Mouse (Mus musculus) midbrain, embryonic 15.5 days (tissue): Measurements from ENCODE around the gene Ces1d. TPM values are rescaled to one million over a fixed set of nuclear protein-coding genes. Genes with fewer than 3 reads are reported as not detected.
"Not testable (repeated sequence)": the region's sequence is repeated elsewhere in the genome, so short reads cannot be mapped to it uniquely, and the experiment has no call there.

Experiments used
- ATAC-seq: fragments of 200-750 bp; cut with Nextera tagmentation; replicated peaks from 2 replicates; pipeline ENCODE4 v1.8.0; 2017; ENCODE audit warnings: moderate TSS enrichment
- H3K27ac ChIP-seq: fragments of 300-500 bp; sonication (generic); 2 replicates; pipeline ENCODE4 v1.5.1; 2015; ENCODE audit warnings: mild to moderate bottlenecking, inconsistent platforms
- H3K27me3 ChIP-seq: fragments of 300-500 bp; sonication (generic); replicated peaks from 2 replicates; pipeline ENCODE4 v1.6.1; 2015; ENCODE audit warnings: inconsistent platforms
- H3K36me3 ChIP-seq: fragments of 300-500 bp; sonication (generic); replicated peaks from 2 replicates; pipeline ENCODE4 v1.6.1; 2015; ENCODE audit warnings: inconsistent platforms
- H3K4me1 ChIP-seq: fragments of 300-500 bp; sonication (generic); 2 replicates; pipeline ENCODE4 v1.6.1; 2015; ENCODE audit warnings: inconsistent platforms
- H3K4me2 ChIP-seq: fragments of 300-500 bp; sonication (generic); 2 replicates; pipeline ENCODE4 v1.6.1; 2015; ENCODE audit warnings: inconsistent platforms, mild to moderate bottlenecking, moderate library complexity
- H3K4me3 ChIP-seq: fragments of 300-500 bp; sonication (generic); 2 replicates; pipeline ENCODE4 v1.5.1; 2015; ENCODE audit warnings: mild to moderate bottlenecking, inconsistent platforms
- H3K9ac ChIP-seq: fragments of 300-500 bp; sonication (generic); 2 replicates; pipeline ENCODE4 v1.6.1; 2015; ENCODE audit warnings: mild to moderate bottlenecking, inconsistent platforms
- H3K9me3 ChIP-seq: fragments of 300-500 bp; sonication (generic); 2 replicates; pipeline ENCODE4 v1.6.1; 2016; ENCODE audit warnings: inconsistent platforms
- WGBS: fragments of 180-500 bp; shearing (Covaris S2); methylation state at CpG from one replicate; pipeline ENCODE4 v1.1.7; 2015; ENCODE audit warnings: mixed read lengths; 5-methylcytosine and 5-hydroxymethylcytosine counted together
- polyA plus RNA-seq: library from polyadenylated mRNA; unstranded; fragments of >200 nt; fragmentation: Nextera tagmentation; extraction: Ambion mirVana; gene quantifications from 2 replicates; pipeline ENCODE4 v1.2.1, GENCODE M21; 2015

Gene Ces1d
- polyA plus RNA-seq, 1 experiment from 2014 or later: 0.25 TPM

DNA sequence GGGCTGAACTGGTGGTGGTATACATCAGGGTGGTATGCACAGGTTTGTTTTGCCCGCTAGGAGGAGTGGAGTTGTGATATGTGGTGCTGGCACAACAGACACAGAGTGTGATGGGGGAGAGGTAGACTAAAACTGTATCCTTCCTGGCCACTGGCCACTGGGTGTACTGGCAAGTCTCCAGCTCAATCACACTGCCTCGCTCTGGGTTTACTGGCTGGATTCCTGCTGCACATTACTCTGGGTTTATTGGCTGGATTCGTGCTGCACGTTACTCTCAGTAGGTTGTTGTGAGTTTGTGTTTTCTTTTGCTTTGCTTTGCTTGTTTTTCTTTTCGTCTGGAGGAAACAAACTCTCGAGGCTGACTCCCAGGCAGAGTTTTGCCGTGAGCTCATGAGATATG, 1.5 kb upstream of the Ces1d start:
- H3K9me3 ChIP-seq, H3K36me3 ChIP-seq, H3K4me3 ChIP-seq, ATAC-seq, H3K27ac ChIP-seq, H3K27me3 ChIP-seq, H3K4me1 ChIP-seq, H3K9ac ChIP-seq, H3K4me2 ChIP-seq: not testable (repeated sequence)
- 69% methylated on average over 7 of the region's 7 CpGs for WGBS

DNA sequence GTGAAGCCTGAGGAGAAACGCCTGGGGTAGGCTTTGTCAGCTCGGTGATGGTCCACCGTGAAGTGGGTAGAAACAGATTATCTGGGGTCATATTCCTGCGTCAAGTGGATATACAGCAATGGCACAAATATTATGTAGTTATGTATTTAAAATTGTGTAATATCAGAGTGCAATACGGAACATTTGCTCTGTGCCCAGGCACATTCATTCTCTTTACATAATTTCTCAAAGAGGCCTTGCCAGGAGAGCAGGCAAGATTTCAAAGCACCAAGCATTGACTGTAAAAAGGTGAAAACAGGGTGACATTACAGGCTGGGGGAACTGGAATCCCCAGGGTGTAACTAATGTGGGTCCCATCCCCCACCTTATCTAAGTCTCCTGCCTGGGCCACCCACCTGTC, 1.2 kb downstream of the Ces1d start:
- no peak for ATAC-seq
- H3K9me3 ChIP-seq: no peaks in the 10 kb centered on the region
- H3K4me1 ChIP-seq: no peaks in the 10 kb centered on the region
- 89% methylated on average over 5 of the region's 5 CpGs for WGBS
- H3K36me3 ChIP-seq: no peaks in the 10 kb centered on the region
- H3K4me2 ChIP-seq: no peak overlapping the region
- no peak overlapping the region for H3K9ac ChIP-seq
- H3K27me3 ChIP-seq: no peaks in the 10 kb centered on the region
- no peak overlapping the region for H3K27ac ChIP-seq
- no peak overlapping the region for H3K4me3 ChIP-seq

DNA sequence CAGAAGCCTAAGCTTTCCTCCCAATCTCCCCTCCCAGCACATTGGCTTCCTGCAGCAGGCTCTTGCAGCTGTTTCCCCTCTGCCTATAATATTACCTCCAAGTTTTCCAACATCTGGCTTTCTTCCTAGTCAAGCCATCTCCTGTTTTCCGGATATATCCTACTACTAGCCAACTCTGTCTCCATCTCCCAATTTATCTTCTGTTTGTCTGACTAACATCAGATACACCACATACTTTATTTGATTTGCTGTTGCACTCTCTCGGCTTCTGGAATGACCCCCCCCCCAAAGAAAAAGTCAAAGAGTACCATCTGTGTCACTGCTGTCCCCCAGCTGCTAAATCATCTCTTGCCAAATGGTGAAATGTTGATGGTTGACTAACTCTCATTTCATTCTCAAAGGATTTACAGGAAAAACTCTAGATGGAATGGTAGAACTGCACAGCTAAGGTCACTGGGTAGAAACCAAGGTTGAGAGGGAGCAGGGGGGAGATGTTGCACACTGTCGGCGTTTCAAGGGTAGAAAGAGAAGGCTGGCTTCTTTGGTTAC, 17.0 kb downstream of the Ces1d start:
- no peaks in the 10 kb centered on the region for H3K36me3 ChIP-seq
- 88% methylated on average over 4 of the region's 4 CpGs for WGBS
- no peak overlapping the region for H3K9ac ChIP-seq
- no peak overlapping the region for H3K27ac ChIP-seq
- no peak for ATAC-seq
- no peaks in the 10 kb centered on the region for H3K9me3 ChIP-seq
- H3K4me1 ChIP-seq: no peaks in the 10 kb centered on the region
- H3K4me2 ChIP-seq: no peak overlapping the region
- no peak overlapping the region for H3K4me3 ChIP-seq
- H3K27me3 ChIP-seq: no peaks in the 10 kb centered on the region

DNA sequence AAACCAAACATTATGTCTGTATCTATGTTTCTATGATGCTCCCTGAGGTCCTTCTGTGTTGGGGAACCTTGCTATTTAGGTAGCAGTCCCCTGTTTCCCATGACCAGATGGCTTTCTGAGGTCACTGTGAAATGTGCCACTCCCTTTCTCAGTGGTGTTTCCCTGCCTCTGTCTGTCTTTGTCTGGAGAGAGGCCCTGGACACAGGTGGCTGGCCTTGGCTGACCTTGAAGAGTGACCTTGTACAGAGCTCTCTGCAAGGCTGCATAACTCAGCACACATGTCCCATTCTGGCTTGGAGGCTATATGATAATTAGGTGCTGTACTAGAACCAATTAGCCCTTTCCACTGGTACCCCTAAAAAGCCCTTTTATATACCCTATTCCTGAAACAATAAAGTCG, 21.0 kb downstream of the Ces1d start:
- Histone ChIP-seq H3K9ac (no peak overlapping the region), H3K27ac (no peak overlapping the region), H3K4me2 (no peak overlapping the region), H3K9me3 (no peaks in the 10 kb centered on the region), H3K4me1 (no peaks in the 10 kb centered on the region), H3K4me3 (no peak overlapping the region), H3K36me3 (no peaks in the 10 kb centered on the region), H3K27me3 (no peaks in the 10 kb centered on the region)
- 54% methylated on average over 1 of the region's 1 CpGs for WGBS
- no peak for ATAC-seq

DNA sequence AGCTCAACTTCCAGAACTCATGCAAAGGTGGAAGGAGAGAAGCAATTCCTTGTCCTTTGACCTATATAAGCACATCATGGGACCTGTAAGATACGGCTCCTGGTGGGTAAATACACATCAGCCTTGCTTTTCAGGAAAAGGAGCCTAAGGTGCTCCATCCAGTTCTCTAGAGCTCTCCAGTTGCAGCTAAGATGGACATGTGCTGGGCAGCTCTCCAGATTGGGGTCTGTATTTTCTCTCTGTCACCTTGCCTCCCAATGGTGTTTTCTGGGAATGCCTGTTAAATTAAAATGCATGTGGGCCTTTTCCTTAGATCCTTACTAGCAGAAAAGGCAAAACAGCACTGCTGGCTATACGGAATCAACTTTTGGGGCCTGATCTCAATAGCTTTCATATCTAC, 23.1 kb downstream of the Ces1d start:
- ATAC-seq: no peak
- H3K27me3 ChIP-seq: no peaks in the 10 kb centered on the region
- H3K9me3 ChIP-seq: no peaks in the 10 kb centered on the region
- no peak overlapping the region for H3K4me3 ChIP-seq
- H3K9ac ChIP-seq: no peak overlapping the region
- no peak overlapping the region for H3K4me2 ChIP-seq
- no peaks in the 10 kb centered on the region for H3K4me1 ChIP-seq
- no peaks in the 10 kb centered on the region for H3K36me3 ChIP-seq
- WGBS: 90% methylated on average over 2 of the region's 2 CpGs
- H3K27ac ChIP-seq: no peak overlapping the region

DNA sequence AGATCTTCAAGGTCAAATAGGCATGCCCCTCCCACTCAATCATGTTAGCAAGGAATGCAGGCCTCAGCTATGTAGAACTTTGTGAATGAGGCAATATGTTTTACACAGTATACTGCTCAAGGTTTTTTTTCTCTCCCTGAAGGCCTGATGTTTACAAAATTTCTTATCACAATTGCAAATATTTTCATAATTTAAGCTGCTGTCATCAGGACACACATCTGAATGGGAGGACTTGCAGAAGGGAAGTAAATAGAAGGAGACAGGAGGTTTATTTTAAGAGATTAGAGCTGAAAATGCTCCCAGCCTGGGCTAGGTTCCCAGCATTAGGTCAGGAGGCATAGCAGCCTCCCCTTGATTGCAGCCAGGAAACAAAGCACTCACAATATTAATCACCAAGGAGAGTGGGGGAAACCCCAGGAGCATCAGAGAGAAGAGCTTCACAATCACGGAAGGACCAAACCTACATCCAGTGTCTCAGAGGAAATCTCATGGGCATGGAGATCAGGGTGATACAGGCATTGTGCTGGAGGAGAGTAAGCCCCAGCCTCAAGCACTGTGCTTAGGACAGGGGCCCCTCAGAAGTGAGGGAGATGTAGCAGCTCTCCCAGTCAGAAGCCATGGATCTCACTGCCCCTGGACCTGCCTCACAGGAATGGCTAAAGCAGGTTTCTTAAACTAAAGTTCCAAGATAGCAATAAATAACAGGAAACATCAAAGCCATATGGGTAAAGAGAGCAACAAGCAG, 25.6 kb downstream of the Ces1d start:
- ATAC-seq: no peak
- 38% methylated on average over 1 of the region's 1 CpGs for WGBS
- H3K27ac ChIP-seq: no peak overlapping the region

DNA sequence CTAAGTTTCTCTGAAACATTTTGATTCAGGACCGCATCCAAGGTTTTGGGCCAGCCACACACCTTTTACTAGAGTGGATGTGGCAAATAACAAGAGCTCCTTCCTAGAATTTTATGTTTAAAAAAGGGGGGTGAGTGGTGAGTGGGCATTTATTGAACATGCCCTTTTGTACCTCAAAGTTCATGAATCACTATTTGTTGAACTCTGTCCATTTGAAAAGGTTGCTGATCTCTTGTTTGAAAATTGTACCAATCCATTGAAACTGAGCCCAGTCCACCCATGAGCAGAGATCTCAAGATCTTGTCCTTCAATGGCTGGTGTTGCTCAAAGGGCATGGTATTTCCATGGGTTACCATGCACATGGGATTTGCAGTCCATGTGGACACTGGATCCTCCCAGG, 34.3 kb downstream of the Ces1d start:
- Histone ChIP-seq H3K9ac (no peak overlapping the region), H3K27me3 (no peaks in the 10 kb centered on the region), H3K4me2 (no peak overlapping the region), H3K4me1 (no peaks in the 10 kb centered on the region), H3K27ac (no peak overlapping the region), H3K4me3 (no peak overlapping the region), H3K36me3 (no peaks in the 10 kb centered on the region), H3K9me3 (no peaks in the 10 kb centered on the region)
- 97% methylated on average over 1 of the region's 1 CpGs for WGBS
- no peak for ATAC-seq

More for the DNA sequence above, 25.6 kb downstream of the Ces1d start:
- H3K4me3 ChIP-seq: no peak overlapping the region
- no peaks in the 10 kb centered on the region for H3K27me3 ChIP-seq
- no peaks in the 10 kb centered on the region for H3K9me3 ChIP-seq
- no peaks in the 10 kb centered on the region for H3K4me1 ChIP-seq
- no peaks in the 10 kb centered on the region for H3K36me3 ChIP-seq
- H3K9ac ChIP-seq: no peak overlapping the region
- no peak overlapping the region for H3K4me2 ChIP-seq

DNA sequence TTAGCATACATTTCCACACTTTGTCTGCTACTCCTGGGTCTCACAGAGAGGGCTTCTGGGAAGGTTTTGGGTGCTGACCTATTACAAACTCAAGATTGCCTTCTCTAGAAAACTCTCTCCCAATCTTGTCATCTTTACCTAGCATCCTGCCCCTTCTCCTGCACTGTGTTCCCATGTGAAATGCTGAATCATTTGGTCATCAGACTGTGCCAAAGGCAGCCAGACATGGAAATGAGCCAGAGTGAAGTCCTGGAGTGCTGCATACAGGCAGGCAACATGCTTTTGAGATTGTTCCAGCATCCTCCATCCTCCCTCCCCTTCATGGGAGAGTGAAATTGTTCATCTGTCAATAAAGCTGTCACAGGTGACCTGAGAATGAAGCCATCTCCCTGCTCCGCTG, 46.2 kb downstream of the Ces1d start:
- Histone ChIP-seq H3K4me1 (no peaks in the 10 kb centered on the region), H3K27me3 (no peaks in the 10 kb centered on the region), H3K4me3 (no peak overlapping the region), H3K27ac (no peak overlapping the region), H3K36me3 (no peaks in the 10 kb centered on the region), H3K9ac (no peak overlapping the region), H3K4me2 (no peak overlapping the region), H3K9me3 (no peaks in the 10 kb centered on the region)
- 94% methylated on average over 1 of the region's 1 CpGs for WGBS
- ATAC-seq: no peak

DNA sequence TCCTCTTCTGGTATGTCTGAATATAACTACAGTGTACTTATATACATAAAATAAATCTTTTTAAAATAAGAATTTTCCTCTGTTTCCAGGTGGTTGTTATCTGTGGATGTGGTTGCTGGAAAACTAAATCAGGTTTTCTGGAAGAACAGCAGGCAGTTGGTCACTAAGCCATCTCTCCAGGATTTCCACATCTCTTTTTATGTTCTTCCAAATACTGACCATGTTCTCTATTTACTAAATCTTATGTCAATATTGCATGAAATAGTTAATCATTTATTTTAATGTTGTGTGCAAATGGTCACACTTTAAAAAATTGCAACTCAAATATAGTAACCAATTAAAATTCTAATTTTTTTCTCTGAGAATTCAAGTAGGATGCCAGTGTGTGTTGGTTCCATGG, 50.3 kb downstream of the Ces1d start:
- Histone ChIP-seq H3K4me1 (no peaks in the 10 kb centered on the region), H3K9me3 (no peaks in the 10 kb centered on the region), H3K4me2 (no peak overlapping the region), H3K9ac (no peak overlapping the region), H3K36me3 (no peaks in the 10 kb centered on the region), H3K4me3 (no peak overlapping the region), H3K27me3 (no peaks in the 10 kb centered on the region), H3K27ac (no peak overlapping the region)
- no peak for ATAC-seq

DNA sequence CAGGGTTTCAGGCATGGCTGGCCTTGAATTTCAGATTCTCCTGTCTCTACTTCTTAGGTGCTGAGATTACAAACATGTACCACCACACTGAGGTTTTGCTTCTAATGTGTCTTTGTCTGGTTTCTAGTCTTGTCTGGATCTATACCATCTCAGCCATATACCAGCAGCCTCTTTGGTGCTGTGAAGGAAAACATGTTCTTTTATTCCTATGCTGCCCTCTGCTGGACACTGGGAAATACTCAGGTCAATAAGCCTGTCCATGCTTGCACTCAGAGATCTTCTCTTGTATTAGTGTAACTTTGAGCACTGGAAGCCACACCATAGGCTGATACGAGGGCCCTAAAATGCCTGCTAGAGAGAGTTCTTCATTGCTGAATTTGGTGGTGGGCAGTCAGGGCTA, 56.9 kb downstream of the Ces1d start:
- Histone ChIP-seq H3K9me3 (no peaks in the 10 kb centered on the region), H3K27ac (no peak overlapping the region), H3K4me2 (no peak overlapping the region), H3K27me3 (no peaks in the 10 kb centered on the region), H3K4me3 (no peak overlapping the region), H3K4me1 (no peaks in the 10 kb centered on the region), H3K36me3 (no peaks in the 10 kb centered on the region), H3K9ac (no peak overlapping the region)
- 51% methylated on average over 1 of the region's 1 CpGs for WGBS
- no peak for ATAC-seq

DNA sequence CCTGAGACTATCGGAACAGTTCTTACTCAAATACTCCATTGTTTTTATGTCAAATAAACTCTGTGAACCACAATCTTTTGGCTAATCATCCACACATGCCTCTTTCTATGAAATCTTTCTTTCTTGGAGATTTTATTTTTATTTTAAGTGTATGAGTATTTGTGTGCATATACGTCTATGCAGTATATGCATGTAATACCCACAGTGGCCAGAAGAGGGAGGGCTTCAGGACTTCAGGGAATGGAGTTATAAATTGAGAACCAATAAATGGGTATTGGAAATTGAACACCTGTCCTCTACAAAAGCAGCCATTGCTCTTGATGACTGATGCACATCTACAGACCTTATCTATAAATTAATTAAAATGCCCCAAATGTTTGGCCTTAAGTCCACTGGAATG, 65.4 kb downstream of the Ces1d start:
- Histone ChIP-seq H3K27ac (no peak overlapping the region), H3K4me2 (no peak overlapping the region), H3K4me1 (no peaks in the 10 kb centered on the region), H3K9ac (no peak overlapping the region), H3K4me3 (no peak overlapping the region), H3K36me3 (no peaks in the 10 kb centered on the region), H3K9me3 (no peaks in the 10 kb centered on the region), H3K27me3 (no peaks in the 10 kb centered on the region)
- 89% methylated on average over 2 of the region's 2 CpGs for WGBS
- ATAC-seq: no peak

DNA sequence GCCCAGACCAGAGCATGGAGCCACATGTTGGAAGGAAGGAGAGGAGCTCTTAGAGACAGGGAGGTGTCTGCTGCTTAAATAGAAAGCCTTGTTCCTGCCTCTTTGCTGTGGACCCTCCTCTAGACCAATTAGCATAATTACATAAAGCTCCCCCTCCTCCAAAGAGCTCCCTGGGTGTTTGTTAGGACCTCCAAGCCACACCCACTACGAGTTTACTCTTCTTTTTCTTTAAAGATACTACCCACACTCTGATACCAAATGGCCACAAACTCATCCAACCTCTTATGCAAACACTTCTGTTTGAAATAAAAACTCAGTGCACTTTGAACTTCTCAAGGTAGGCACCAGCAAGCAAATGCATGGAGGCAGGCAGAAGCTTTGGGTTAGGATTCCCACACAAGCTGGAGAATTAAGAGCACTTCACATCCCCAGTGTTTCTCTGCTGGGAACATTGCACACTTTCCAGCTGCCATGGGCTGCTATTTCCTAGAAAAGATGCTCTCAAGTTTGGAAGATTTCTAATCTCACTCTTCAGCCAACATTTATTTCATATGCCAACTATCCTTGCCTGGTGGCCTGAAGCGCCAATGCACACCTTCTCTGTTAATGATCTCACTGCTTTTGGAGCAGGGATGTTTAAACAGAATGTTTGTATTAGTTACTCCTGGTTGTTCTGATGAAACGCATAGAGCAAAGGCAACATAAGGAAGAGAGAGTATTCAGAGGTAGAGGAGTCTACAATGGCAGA, 66.2 kb downstream of the Ces1d start, which contains the start of gene Ces1c:
TSS of gene Ces1c (minus strand) at position 51 of the 748 bp plus-strand sequence.
- ATAC-seq: no peak
- H3K9ac ChIP-seq: no peak within 1 kb of the TSS
- H3K4me3 ChIP-seq: no peak within 1 kb of the TSS
- no peaks in the 10 kb centered on the region for H3K36me3 ChIP-seq
- WGBS: 90% methylated on average over 3 of the region's 3 CpGs
- H3K27ac ChIP-seq: no peak within 1 kb of the TSS
- H3K9me3 ChIP-seq: no peaks in the 10 kb centered on the region
- no peaks in the 10 kb centered on the region for H3K27me3 ChIP-seq
- no peaks in the 10 kb centered on the region for H3K4me1 ChIP-seq
- H3K4me2 ChIP-seq: no peak within 1 kb of the TSS

DNA sequence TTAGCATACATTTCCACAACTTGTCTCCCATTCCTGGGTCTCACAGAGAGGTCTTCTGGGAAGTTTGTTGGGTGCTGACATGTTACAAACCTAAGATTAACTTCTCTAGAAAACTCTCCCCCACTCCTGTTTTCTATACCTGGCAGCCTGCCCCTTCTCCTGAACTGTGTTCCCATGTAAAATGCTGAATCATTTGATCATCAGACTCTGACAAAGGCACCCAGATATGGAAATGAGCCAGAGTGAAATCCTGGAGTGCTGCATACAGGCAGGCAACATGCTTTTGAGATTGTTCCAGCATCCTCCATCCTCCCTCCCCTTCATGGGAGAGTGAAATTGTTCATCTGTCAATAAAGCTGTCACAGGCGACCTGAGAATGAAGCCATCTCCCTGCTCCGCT, 71.2 kb downstream of the Ces1d start:
- Histone ChIP-seq H3K27ac (no peak overlapping the region), H3K4me2 (no peak overlapping the region), H3K4me3 (no peak overlapping the region), H3K36me3 (no peaks in the 10 kb centered on the region), H3K9ac (no peak overlapping the region), H3K4me1 (no peaks in the 10 kb centered on the region), H3K27me3 (no peaks in the 10 kb centered on the region), H3K9me3 (no peaks in the 10 kb centered on the region)
- 72% methylated on average over 2 of the region's 2 CpGs for WGBS
- ATAC-seq: no peak
